Mouse (Mus musculus) testis, adult 2 months (tissue): ENCODE results near the gene Eif4a3. TPM values are rescaled to one million over a fixed set of nuclear protein-coding genes. Genes with fewer than 3 reads are reported as not detected.
A peak's percentile ranks its signal among the peaks of the same experiment; 100 is the strongest.

ENCODE experiments used
- H3K27ac ChIP-seq: fragments of 200-500 bp; 2 replicates; pipeline ENCODE4 v1.5.1; 2012; ENCODE audit warnings: low read depth, low read length; ENCODE audit not compliant: control insufficient read depth, insufficient read depth
- H3K27me3 ChIP-seq: fragments of 200-500 bp; 2 replicates; pipeline ENCODE4 v1.6.1; 2012; ENCODE audit warnings: mild to moderate bottlenecking, low read length, moderate library complexity; ENCODE audit not compliant: control insufficient read depth, insufficient read depth
- H3K36me3 ChIP-seq: fragments of 200-500 bp; 2 replicates; pipeline ENCODE4 v1.6.1; 2012; ENCODE audit warnings: mild to moderate bottlenecking, low read length; ENCODE audit not compliant: control insufficient read depth, insufficient read depth
- H3K4me1 ChIP-seq: fragments of 200-500 bp; 2 replicates; pipeline ENCODE4 v1.6.1; 2012; ENCODE audit warnings: low read length; ENCODE audit not compliant: control insufficient read depth, insufficient read depth
- H3K4me3 ChIP-seq: fragments of 200-500 bp; 2 replicates; pipeline ENCODE4 v1.5.1; 2012; ENCODE audit warnings: low read depth, mild to moderate bottlenecking, low read length, moderate library complexity, mixed read lengths; ENCODE audit not compliant: control insufficient read depth
- CTCF ChIP-seq: fragments of 200-500 bp; IDR thresholded peaks from 2 replicates; pipeline ENCODE4 v1.5.1; 2012; ENCODE audit warnings: low read depth, mild to moderate bottlenecking, inconsistent platforms, low read length, moderate library complexity; ENCODE audit not compliant: control insufficient read depth, insufficient read depth, insufficient replicate concordance
- POLR2A ChIP-seq: fragments of 200-500 bp; IDR thresholded peaks from 2 replicates; pipeline ENCODE4 v1.6.1; 2012; ENCODE audit warnings: low read depth, mild to moderate bottlenecking, inconsistent platforms, low read length, moderate library complexity; ENCODE audit not compliant: control insufficient read depth
- polyA plus RNA-seq: library from polyadenylated mRNA; depleted of rRNA; stranded (reverse); fragments of >200 nt; gene quantifications from 2 replicates; pipeline ENCODE4 v1.2.3, GENCODE M21; 2012

Gene Eif4a3
- polyA plus RNA-seq, 1 experiment = 73.6 TPM

DNA sequence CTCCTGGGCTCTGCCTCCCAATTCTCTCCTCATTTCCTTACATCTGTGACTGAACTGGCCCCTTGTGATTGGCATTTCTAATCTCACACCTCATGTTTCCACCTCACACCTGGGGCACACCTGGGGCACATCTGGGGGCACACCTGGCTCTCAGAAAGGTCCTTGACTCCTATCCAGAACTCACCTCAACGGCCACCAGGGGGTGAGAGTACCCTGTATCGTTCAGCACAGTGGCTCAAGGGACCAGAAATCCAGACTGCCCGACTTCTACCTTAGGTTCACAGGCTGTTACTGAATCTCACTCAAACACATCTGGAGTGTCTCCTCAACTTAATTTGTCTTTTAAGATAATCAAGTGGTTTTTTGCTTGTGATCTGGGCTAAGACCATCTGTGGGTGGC is 32.1 kb upstream of the Eif4a3 start:
- Histone ChIP-seq H3K36me3 (no peaks in the 10 kb centered on the region), H3K27ac (no peak overlapping the region)
- TF ChIP-seq CTCF (no peak; the same call in 1 of the 2 replicates), POLR2A (no peak)

DNA sequence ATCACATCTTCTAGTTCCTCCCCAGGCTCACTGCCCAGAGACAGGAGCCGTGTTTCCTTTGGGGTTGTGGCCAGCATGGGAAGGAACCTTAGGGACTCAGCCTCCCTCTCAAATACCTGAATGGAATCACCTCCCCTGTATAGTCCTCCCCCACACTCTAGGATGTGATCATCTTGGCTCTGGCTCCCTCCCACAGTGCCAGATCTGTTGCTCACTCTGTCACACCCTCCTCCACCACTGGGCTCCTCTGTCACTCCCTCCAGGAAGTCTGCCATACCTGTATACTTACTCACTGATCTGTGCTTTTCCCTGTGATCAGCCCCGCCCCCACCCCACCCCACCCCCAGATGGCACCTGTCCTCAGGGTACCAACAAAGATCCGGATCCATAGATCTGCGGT is 30.7 kb upstream of the Eif4a3 start:
- Histone ChIP-seq H3K4me3 (no peak overlapping the region), H3K27me3 (no peaks in the 10 kb centered on the region), H3K36me3 (no peaks in the 10 kb centered on the region), H3K4me1 (no peaks in the 10 kb centered on the region), H3K27ac (no peak overlapping the region)
- no peak for TF ChIP-seq CTCF
- TF ChIP-seq POLR2A = no peak

More for the DNA sequence above, 32.1 kb upstream of the Eif4a3 start:
- Histone ChIP-seq H3K27me3 (no peaks in the 10 kb centered on the region), H3K4me3 (no peak overlapping the region), H3K4me1 (no peaks in the 10 kb centered on the region)

DNA sequence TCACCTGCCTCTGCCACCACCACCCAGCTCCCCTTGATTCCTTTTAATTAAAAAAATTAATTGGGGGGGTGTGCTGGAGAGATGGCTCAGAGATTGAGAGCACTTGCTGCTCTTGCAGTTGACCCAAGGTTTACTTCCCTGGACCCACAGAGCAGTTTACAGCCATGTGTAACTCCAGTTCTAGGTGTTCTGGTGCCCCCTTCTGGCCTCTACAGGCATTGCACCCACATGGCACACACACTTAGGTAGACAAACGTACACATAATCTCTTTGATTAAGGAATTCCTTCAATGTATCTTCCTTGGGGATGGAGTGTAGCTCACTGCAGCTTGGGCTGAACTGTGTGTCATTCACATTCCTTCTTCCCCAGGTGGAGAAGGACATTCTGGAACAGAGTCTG is 25.2 kb upstream of the Eif4a3 start:
- H3K27me3 ChIP-seq = no peaks in the 10 kb centered on the region
- no peaks in the 10 kb centered on the region for H3K4me1 ChIP-seq
- no peak overlapping the region for H3K27ac ChIP-seq
- TF ChIP-seq POLR2A (no peak), CTCF (peak; percentile 77; the same call in 1 of the 2 replicates)
- no peak overlapping the region for H3K4me3 ChIP-seq
- H3K36me3 ChIP-seq = no peaks in the 10 kb centered on the region

DNA sequence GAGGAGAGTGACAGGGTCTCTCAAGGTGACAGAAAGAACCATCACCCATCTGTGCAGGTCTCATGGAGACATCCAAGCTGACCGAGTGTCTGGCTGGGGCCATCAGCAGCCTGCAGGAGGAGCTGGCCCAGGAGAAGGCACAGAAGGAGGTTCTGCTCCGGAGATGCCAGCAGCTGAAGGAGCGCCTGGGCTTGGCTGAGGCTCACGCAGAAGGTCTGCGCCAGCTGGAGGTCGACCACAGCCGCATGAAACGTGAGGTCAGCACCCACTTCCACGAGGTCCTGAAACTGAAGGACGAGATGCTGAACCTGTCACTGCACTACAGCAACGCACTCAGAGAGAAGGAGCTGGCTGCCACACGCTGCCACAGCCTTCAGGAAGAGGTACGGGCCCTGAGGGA is 22.6 kb upstream of the Eif4a3 start:
- no peak for TF ChIP-seq CTCF
- no peak for TF ChIP-seq POLR2A
- H3K27me3 ChIP-seq = no peaks in the 10 kb centered on the region
- no peak overlapping the region for H3K4me3 ChIP-seq
- no peaks in the 10 kb centered on the region for H3K4me1 ChIP-seq
- no peak overlapping the region for H3K27ac ChIP-seq
- H3K36me3 ChIP-seq = no peaks in the 10 kb centered on the region

DNA sequence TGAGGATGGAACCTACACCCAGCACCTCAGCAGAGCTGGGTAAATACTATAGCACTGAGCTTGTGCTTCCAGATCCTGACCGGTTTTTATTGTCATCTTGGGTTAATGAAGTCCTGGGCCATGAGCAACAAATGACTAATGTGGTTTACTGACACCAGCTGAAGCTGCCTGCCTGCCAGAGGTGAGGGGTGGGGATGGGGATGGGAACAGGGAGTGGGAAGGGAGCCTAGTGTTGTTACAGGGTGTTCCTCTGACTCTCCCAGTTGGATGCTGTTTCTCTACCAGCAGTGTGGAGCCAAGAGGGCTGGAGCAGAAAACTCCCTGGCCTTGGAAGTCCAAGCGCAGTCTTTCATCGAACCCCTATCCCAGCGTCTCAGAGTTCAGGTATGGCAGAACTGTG is 16.8 kb upstream of the Eif4a3 start:
- Histone ChIP-seq H3K36me3 (no peaks in the 10 kb centered on the region), H3K4me3 (peak overlapping the region; percentile 14), H3K27ac (no peak overlapping the region; the same call in 1 of the 2 replicates), H3K27me3 (no peaks in the 10 kb centered on the region), H3K4me1 (peaks cover 2% of the 10 kb centered on the region; the same call in 1 of the 2 replicates)
- TF ChIP-seq CTCF (no peak), POLR2A (no peak)

DNA sequence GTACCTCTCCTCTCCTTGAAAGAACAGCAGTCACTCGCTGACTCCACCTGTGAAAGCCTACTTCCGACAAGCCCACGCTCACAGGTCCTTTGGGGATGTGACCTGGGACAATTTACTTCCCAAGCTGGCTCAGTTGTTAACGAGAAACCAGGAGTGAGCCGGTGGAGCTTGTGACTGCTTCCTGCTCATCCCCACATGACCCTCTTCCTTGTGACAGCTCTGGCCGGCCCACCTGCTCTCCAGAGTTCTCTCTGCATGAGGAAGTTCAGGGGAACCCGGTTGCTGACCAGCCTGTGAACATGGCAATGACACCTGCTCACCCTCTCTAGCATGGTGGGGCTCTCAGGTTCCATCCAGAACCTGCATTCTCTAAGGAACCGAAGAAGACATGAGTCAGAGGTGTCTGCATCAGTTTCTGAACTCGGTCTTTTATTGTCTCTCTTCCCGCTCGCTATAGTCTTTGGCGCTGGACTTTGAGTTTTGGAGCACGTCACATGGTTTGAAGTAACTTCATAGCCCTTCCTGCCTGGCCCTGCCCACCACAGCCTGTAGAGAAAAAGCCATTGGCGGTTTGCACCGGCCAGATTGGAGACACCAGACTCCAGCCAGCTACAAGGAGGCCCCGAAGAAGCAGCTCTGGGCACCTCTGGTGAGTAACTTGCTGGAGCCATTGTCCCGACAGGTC is 14.5 kb upstream of the Eif4a3 start:
- Histone ChIP-seq H3K4me1 (peaks cover 2% of the 10 kb centered on the region; the same call in 1 of the 2 replicates), H3K4me3 (no peak overlapping the region), H3K27me3 (no peaks in the 10 kb centered on the region), H3K36me3 (no peaks in the 10 kb centered on the region), H3K27ac (no peak overlapping the region)
- TF ChIP-seq POLR2A (no peak), CTCF (no peak)

DNA sequence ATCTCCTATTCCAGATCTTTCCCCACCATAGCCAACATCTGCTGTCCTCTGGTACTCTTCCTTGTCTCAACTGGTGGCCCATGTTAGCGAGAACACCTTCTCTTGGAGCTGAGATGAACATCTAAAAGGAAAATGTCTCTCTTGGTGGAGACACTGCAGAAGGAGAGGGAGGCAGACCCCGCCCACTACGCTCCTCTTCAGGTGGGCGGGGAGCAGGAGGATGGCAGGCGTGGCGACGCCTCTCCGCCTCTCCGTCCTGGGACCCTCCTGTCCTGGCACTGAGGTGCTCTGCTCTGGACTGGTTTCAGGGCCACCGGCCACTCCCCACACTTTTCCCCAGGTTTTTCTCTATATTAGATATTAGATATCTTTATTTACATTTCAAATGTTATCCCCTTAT is 10.7 kb upstream of the Eif4a3 start:
- peaks cover 6% of the 10 kb centered on the region for H3K4me1 ChIP-seq
- H3K4me3 ChIP-seq = no peak overlapping the region
- no peak overlapping the region for H3K27ac ChIP-seq
- no peaks in the 10 kb centered on the region for H3K36me3 ChIP-seq
- TF ChIP-seq CTCF = no peak
- H3K27me3 ChIP-seq = no peaks in the 10 kb centered on the region
